Mouse (Mus musculus) forebrain, embryonic 11.5 days (tissue): Measurements from ENCODE around the gene Enpp7. TPM values are rescaled to one million over a fixed set of nuclear protein-coding genes. Genes with fewer than 3 reads are reported as not detected.

Experiments used
- ATAC-seq: fragments of 200-750 bp; cut with Nextera tagmentation; replicated peaks from 2 replicates; pipeline ENCODE4 v1.8.0; 2017; ENCODE audit warnings: moderate TSS enrichment; ENCODE audit not compliant: low FRiP score
- DNase-seq: peaks from one replicate; pipeline ENCODE4 v3.0.0-alpha.2; 2017; ENCODE audit warnings: low spot score
- H3K27ac ChIP-seq: fragments of 300-500 bp; sonication (generic); 2 replicates; pipeline ENCODE4 v1.5.1; 2014; ENCODE audit warnings: low read depth, low read length
- H3K27me3 ChIP-seq: fragments of 300-500 bp; sonication (generic); 2 replicates; pipeline ENCODE4 v1.6.1; 2014; ENCODE audit warnings: mild to moderate bottlenecking, low read length, mixed read lengths; ENCODE audit not compliant: control insufficient read depth, insufficient read depth
- H3K36me3 ChIP-seq: fragments of 300-500 bp; sonication (generic); 2 replicates; pipeline ENCODE4 v1.6.1; 2014; ENCODE audit warnings: mild to moderate bottlenecking, low read length, moderate library complexity, mixed read lengths; ENCODE audit not compliant: control insufficient read depth, insufficient read depth
- H3K4me1 ChIP-seq: fragments of 300-500 bp; sonication (generic); replicated peaks from 2 replicates; pipeline ENCODE4 v1.6.1; 2014; ENCODE audit warnings: low read length, mixed read lengths; ENCODE audit not compliant: control insufficient read depth, insufficient read depth
- H3K4me2 ChIP-seq: fragments of 300-500 bp; sonication (generic); 2 replicates; pipeline ENCODE4 v1.6.1; 2014; ENCODE audit warnings: low read depth, mild to moderate bottlenecking, low read length, moderate library complexity, mixed read lengths; ENCODE audit not compliant: severe bottlenecking
- H3K4me3 ChIP-seq: fragments of 300-500 bp; sonication (generic); 2 replicates; pipeline ENCODE4 v1.5.1; 2014; ENCODE audit warnings: low read depth, low read length
- H3K9ac ChIP-seq: fragments of 300-500 bp; sonication (generic); 2 replicates; pipeline ENCODE4 v1.6.1; 2014; ENCODE audit warnings: low read length
- H3K9me3 ChIP-seq: fragments of 300-500 bp; sonication (generic); 2 replicates; pipeline ENCODE4 v1.6.1; 2016; ENCODE audit warnings: low read length, mixed read lengths; ENCODE audit not compliant: control insufficient read depth
- WGBS: fragments of 180-500 bp; shearing (Covaris S2); extraction: QIAGEN DNeasy Blood & Tissue Kit; methylation state at CpG from one replicate; pipeline ENCODE4 v1.1.7; 2014; 5-methylcytosine and 5-hydroxymethylcytosine counted together
- polyA plus RNA-seq: library from polyadenylated mRNA; unstranded; fragments of >200 nt; fragmentation: Nextera tagmentation; extraction: Ambion mirVana; gene quantifications from 2 replicates; pipeline ENCODE4 v1.2.1, GENCODE M21; 2014

Gene Enpp7
- polyA plus RNA-seq, 1 experiment from 2014 or later: not detected

DNA sequence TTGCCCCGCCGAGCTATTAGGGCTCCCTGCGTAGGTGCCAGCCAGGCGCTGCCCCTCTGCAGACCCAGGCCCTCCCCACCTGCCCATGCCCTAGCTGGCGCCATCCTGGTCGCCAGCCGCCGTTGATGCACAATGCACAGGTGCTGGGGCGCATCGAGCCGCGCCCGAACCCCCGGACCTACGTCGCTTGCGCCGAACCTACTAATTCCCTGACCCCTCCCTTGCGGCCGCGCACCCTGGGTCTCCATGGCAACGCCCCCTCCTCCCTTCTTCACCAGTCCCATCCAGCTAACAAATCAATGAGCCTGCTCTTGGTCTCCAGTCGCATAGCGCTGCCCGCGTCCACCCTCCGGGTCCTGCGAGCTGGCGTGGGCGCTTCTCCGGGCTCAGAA, 53.3 kb downstream of the Enpp7 start:
- Histone ChIP-seq H3K4me3 (peak overlapping the region; percentile 63), H3K27ac (0 out of 2 replicates have a peak overlapping the region, but pooled peaks have one; percentile 31), H3K4me2 (peak overlapping the region; percentile 98), H3K9me3 (no peaks in the 10 kb centered on the region), H3K27me3 (peaks cover 76% of the 10 kb centered on the region), H3K9ac (peak overlapping the region; percentile 71), H3K36me3 (no peaks in the 10 kb centered on the region), H3K4me1 (peaks cover 46% of the 10 kb centered on the region)
- ATAC-seq (no peak; the same call in none of the 2 replicates), DNase-seq (peak; percentile 89)
- under 1% methylated on average over 31 of the region's 31 CpGs for WGBS

GRCm38 (mm10) chr11:119041750-119042465, 53.9 kb downstream of the Enpp7 start:
- Histone ChIP-seq H3K4me3 (peak overlapping the region; percentile 63), H3K27ac (no peak overlapping the region), H3K27me3 (peaks cover 78% of the 10 kb centered on the region), H3K36me3 (no peaks in the 10 kb centered on the region), H3K9ac (peak overlapping the region; percentile 71), H3K4me2 (peak overlapping the region; percentile 98), H3K9me3 (no peaks in the 10 kb centered on the region), H3K4me1 (peaks cover 50% of the 10 kb centered on the region)
- DNase-seq (peak; percentile 73), ATAC-seq (peak; percentile 21)
- under 1% methylated on average over 30 of the region's 31 CpGs for WGBS

Other genes starting within 250 kb of the Enpp7 start
- 6.9 and 8.8 TPM in 2 replicates for gene Rbfox3, start 76.6 kb upstream of the Enpp7 start, polyA plus RNA-seq
- 101 and 103 TPM in 2 replicates for gene Cbx2, start 34.8 kb downstream of the Enpp7 start, polyA plus RNA-seq
- 9.5 and 11.2 TPM in 2 replicates for gene Cbx8, start 52.8 kb downstream of the Enpp7 start, polyA plus RNA-seq
- gene Cbx4, start 98.0 kb downstream of the Enpp7 start, polyA plus RNA-seq: 6.4 and 7.0 TPM in 2 replicates
- gene Tbc1d16, start 240.3 kb downstream of the Enpp7 start, polyA plus RNA-seq: 20.4 and 20.8 TPM in 2 replicates
- gene Ccdc40, start 240.4 kb downstream of the Enpp7 start, polyA plus RNA-seq: 19.5 and 22.1 TPM in 2 replicates